23 mouse cellular contexts compared by ENCODE assay signal in the genomic region with DNA sequence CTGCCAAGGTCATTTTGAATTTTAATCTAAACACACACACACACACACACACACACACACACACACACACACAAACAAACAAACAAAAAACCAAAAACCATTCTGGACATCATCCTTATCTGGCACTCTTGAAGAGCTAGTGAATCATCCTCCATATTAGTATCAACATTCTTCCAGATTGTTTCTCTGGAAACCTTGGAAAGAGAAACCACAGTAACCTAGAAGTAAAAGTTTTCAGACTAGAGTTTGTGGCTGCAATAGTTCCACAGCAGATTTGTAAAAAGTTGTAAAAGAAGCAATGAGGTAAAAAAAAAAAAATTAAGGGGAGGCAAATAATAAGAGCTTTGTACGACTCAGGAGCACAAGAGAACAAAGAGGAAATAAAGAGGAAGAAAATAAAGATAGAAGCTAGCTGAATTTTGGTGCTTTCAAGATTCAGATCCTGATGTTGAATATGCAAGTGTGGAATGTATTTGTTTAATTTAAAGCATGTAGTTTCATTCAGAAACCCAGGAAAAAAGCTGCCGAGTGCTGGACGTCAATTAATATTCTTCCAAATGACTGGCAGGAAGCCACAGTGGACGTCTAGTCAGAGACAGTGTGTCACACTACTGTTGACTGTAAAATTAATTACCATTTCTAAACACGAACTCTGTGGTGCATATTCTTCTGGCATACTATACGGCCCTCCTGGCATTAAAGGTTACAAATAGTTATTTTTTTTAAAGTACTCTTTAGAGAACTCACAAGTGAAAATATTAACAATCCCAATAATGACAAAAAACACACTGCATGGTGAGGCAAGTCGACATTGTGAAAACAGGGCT.
DNase-seq lines count a peak whose midpoint lies in the region; ATAC-seq and TF ChIP-seq lines count a peak whose summit lies in the region.
"Had no signal": no experiment of that assay in that cellular context is flagged by ENCODE, and none has a peak within 500 bp of the region (broad histone marks: within the 10 kb centered on the region; RNA-seq: fewer than 3 reads in every experiment).

No protein-coding gene starts in this region.

- intact Hi-C loops in left cerebral cortex, postnatal 36 days (cut with DNase I), result no loop called here

- TF ChIP-seq CTCF in forebrain, postnatal 0 days (IDR thresholded peaks at IDR 0.05; ENCODE audit: low read depth), result no peak
- TF ChIP-seq CTCF in lung, postnatal 0 days (IDR thresholded peaks at IDR 0.05), result no peak
- TF ChIP-seq CTCF in hindbrain, postnatal 0 days (IDR thresholded peaks at IDR 0.05; ENCODE audit: low read depth), result no peak

- TF ChIP-seq EP300 in lung, postnatal 0 days (IDR thresholded peaks at IDR 0.05), result no peak

- H3K4me2 ChIP-seq in forebrain, embryonic 14.5 days (ENCODE audit: low read length), result 0 out of 2 replicates have a peak overlapping the region, but pooled peaks have one; percentile 13
- H3K4me2 ChIP-seq in forebrain, postnatal 0 days (ENCODE audit: low read depth), result no peak overlapping the region
- H3K4me2 ChIP-seq in lung, postnatal 0 days (replicated peaks; ENCODE audit: low read depth, low read length), result no peak overlapping the region; the same call in 1 of the 2 replicates
- no peak overlapping the region for H3K4me2 ChIP-seq in hindbrain, postnatal 0 days (ENCODE audit: low read depth, low read length)
- H3K4me2 ChIP-seq: embryonic facial prominence, embryonic 15.5 days; hindbrain, embryonic 15.5 days had no signal

- no peaks in the 10 kb centered on the region for H3K27me3 ChIP-seq in forebrain, embryonic 14.5 days (replicated peaks; ENCODE audit: control insufficient read depth, insufficient read depth, low read length)
- H3K27me3 ChIP-seq in forebrain, postnatal 0 days (ENCODE audit: insufficient read depth, low read length), result no peaks in the 10 kb centered on the region
- no peaks in the 10 kb centered on the region for H3K27me3 ChIP-seq in lung, postnatal 0 days (replicated peaks; ENCODE audit: insufficient read depth, low read length)
- H3K27me3 ChIP-seq in hindbrain, postnatal 0 days (ENCODE audit: insufficient read depth, low read length), result no peaks in the 10 kb centered on the region
- H3K27me3 ChIP-seq: embryonic facial prominence, embryonic 15.5 days; hindbrain, embryonic 15.5 days had no signal

- H3K36me3 ChIP-seq in forebrain, embryonic 14.5 days (ENCODE audit: control insufficient read depth, insufficient read depth, low read length), result no peaks in the 10 kb centered on the region
- H3K36me3 ChIP-seq in forebrain, postnatal 0 days (ENCODE audit: insufficient read depth), result no peaks in the 10 kb centered on the region
- H3K36me3 ChIP-seq in lung, postnatal 0 days (ENCODE audit: insufficient read depth, low read length), result no peaks in the 10 kb centered on the region
- no peaks in the 10 kb centered on the region for H3K36me3 ChIP-seq in hindbrain, postnatal 0 days (ENCODE audit: insufficient read depth, low read length)
- H3K36me3 ChIP-seq: embryonic facial prominence, embryonic 15.5 days; hindbrain, embryonic 15.5 days; limb, embryonic 10.5 days; midbrain, embryonic 10.5 days had no signal

- 0 out of 2 replicates have a peak overlapping the region, but pooled peaks have one; percentile 41 for H3K27ac ChIP-seq in forebrain, embryonic 14.5 days (ENCODE audit: low read depth, low read length)
- no peak overlapping the region for H3K27ac ChIP-seq in forebrain, postnatal 0 days (ENCODE audit: low read depth, low read length)
- H3K27ac ChIP-seq in lung, postnatal 0 days (ENCODE audit: low read length), result no peak overlapping the region
- no peak overlapping the region for H3K27ac ChIP-seq in hindbrain, postnatal 0 days
- H3K27ac ChIP-seq: embryonic facial prominence, embryonic 15.5 days; hindbrain, embryonic 15.5 days; limb, embryonic 10.5 days; midbrain, embryonic 10.5 days had no signal

- no peaks in the 10 kb centered on the region for H3K9me3 ChIP-seq in forebrain, embryonic 14.5 days (replicated peaks; ENCODE audit: control insufficient read depth, low read length)
- no peaks in the 10 kb centered on the region for H3K9me3 ChIP-seq in forebrain, postnatal 0 days (ENCODE audit: low read length)
- no peaks in the 10 kb centered on the region for H3K9me3 ChIP-seq in lung, postnatal 0 days (ENCODE audit: low read length)
- no peaks in the 10 kb centered on the region for H3K9me3 ChIP-seq in hindbrain, postnatal 0 days (ENCODE audit: low read length)
- H3K9me3 ChIP-seq: embryonic facial prominence, embryonic 15.5 days; hindbrain, embryonic 15.5 days; limb, embryonic 10.5 days; midbrain, embryonic 10.5 days had no signal

- no peak overlapping the region for H3K9ac ChIP-seq in forebrain, embryonic 14.5 days (ENCODE audit: low read length)
- H3K9ac ChIP-seq in forebrain, postnatal 0 days, result no peak overlapping the region
- H3K9ac ChIP-seq in lung, postnatal 0 days (replicated peaks; ENCODE audit: low read depth), result no peak overlapping the region
- no peak overlapping the region for H3K9ac ChIP-seq in hindbrain, postnatal 0 days (replicated peaks; ENCODE audit: low read length)
- H3K9ac ChIP-seq: embryonic facial prominence, embryonic 15.5 days; hindbrain, embryonic 15.5 days; liver, postnatal 0 days had no signal

- H3K4me3 ChIP-seq in forebrain, embryonic 14.5 days (ENCODE audit: low read depth, low read length), result no peak overlapping the region
- H3K4me3 ChIP-seq in forebrain, postnatal 0 days (ENCODE audit: low read depth, low read length), result no peak overlapping the region
- H3K4me3 ChIP-seq in lung, postnatal 0 days (ENCODE audit: low read depth, low read length), result no peak overlapping the region
- no peak overlapping the region for H3K4me3 ChIP-seq in hindbrain, postnatal 0 days (ENCODE audit: low read length)
- H3K4me3 ChIP-seq: embryonic facial prominence, embryonic 15.5 days; hindbrain, embryonic 15.5 days; limb, embryonic 10.5 days; midbrain, embryonic 10.5 days had no signal

- H3K4me1 ChIP-seq in forebrain, embryonic 14.5 days (ENCODE audit: control insufficient read depth, insufficient read depth, low read length), result peaks cover 8% of the 10 kb centered on the region
- no peaks in the 10 kb centered on the region for H3K4me1 ChIP-seq in forebrain, postnatal 0 days (ENCODE audit: insufficient read depth)
- H3K4me1 ChIP-seq in lung, postnatal 0 days (ENCODE audit: insufficient read depth, low read depth, low read length), result no peaks in the 10 kb centered on the region
- no peaks in the 10 kb centered on the region for H3K4me1 ChIP-seq in hindbrain, postnatal 0 days (ENCODE audit: insufficient read depth, low read length)
- H3K4me1 ChIP-seq: embryonic facial prominence, embryonic 15.5 days; hindbrain, embryonic 15.5 days; limb, embryonic 10.5 days; midbrain, embryonic 10.5 days had no signal

- WGBS in forebrain, embryonic 14.5 days, result 18% methylated on average over 7 of the region's 7 CpGs
- WGBS in forebrain, postnatal 0 days, result 21% methylated on average over 7 of the region's 7 CpGs
- 33% methylated on average over 7 of the region's 7 CpGs for WGBS in lung, postnatal 0 days
- 23% methylated on average over 7 of the region's 7 CpGs for WGBS in hindbrain, postnatal 0 days

- DNase-seq in adrenal gland, adult 2 months, result peak; percentile 11
- DNase-seq in adrenal gland, adult 18-20 months (ENCODE audit: low spot score in 2 of 2), result no peak
- peak; percentile 77 for DNase-seq in forebrain, embryonic 14.5 days (ENCODE audit: low spot score)
- DNase-seq in forebrain, postnatal 0 days, result no peak
- DNase-seq in lung, postnatal 0 days (ENCODE audit: low spot score), result peak; percentile 4
- DNase-seq in lung, postnatal 4 days, result no peak
- peak; percentile 9 for DNase-seq in hindbrain, postnatal 0 days (ENCODE audit: low spot score)
- DNase-seq in left cerebral cortex, postnatal 36 days (ENCODE audit: low spot score in 2 of 2), result no peak
- DNase-seq: cerebellum, adult 11-12 months; cerebellum, postnatal 36 days; gastrocnemius, postnatal 36 days; kidney, adult 11 months; kidney, postnatal 10 days; layer of hippocampus, postnatal 36 days; liver, postnatal 0 days; lung, postnatal 36 days; retina, postnatal 1 day; thymus, adult 2 months had no signal

- peak; percentile 87 for ATAC-seq in forebrain, embryonic 14.5 days
- ATAC-seq in forebrain, postnatal 0 days, result no peak
- ATAC-seq in lung, postnatal 0 days, result no peak
- no peak; the same call in 1 of the 2 replicates for ATAC-seq in hindbrain, postnatal 0 days
- ATAC-seq: CD4-positive, CD25-positive, alpha-beta regulatory T cell, adult 4 months; liver, postnatal 0 days had no signal

Comparison
In these comparisons a context has a peak if more than half of its experiments do, and no peak if none do; other contexts are left out.
1. DNase-seq: peak in adrenal gland, adult 2 months (single experiment), forebrain, embryonic 14.5 days (single experiment), lung, postnatal 0 days (single experiment) and hindbrain, postnatal 0 days (single experiment); none in adrenal gland, adult 18-20 months (0 of 2), forebrain, postnatal 0 days (single experiment), lung, postnatal 4 days (0 of 2) and left cerebral cortex, postnatal 36 days (0 of 2).